Mouse (Mus musculus): ENCODE measurements at regions not wholly inside any gene's neighbourhood (a gene's known extent, or its start where the extent isn't known, plus 50 kb on each side); places are given as distances from the start of the nearest gene placed in this dataset.

DNA sequence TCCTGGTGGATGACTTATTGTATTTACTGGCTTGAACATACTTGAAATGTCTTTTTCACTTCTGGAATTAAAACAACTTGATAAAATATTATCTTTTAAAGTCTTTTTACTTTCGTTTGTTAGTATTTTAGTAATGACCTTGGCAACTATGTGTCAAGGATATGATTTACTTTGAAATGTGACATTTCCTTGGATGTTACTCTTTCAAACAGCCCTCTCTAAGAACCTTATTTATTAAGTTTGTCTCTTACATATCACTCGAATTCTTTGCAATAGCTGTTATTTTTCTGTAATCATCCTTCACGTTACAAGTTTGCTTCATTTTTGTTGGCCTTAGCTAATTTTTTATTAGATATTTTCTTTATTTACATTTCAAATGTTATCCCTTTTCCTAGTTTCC, 469.8 kb downstream of the Eepd1 start:
- DNase-seq (ENCODE audit: inconsistent ontology term) = no peak

DNA sequence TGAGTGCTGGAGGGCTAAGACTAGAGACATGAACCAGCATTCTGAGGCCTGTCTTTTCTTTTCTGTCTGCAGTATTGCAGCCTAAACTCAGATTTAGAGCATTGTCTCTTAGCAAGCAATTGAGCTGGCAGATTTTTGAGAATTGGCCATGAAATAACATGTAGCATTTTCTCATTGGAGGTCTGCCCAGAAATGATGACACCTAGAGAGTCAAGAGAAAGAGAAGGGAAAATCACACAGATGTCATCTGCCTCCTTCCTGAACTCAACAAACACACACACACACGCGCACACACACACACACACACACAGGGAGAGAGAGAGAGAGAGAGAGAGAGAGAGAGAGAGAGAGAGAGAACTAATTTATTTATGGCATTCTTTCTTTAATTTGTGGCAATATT, 477.7 kb downstream of the Eepd1 start:
- DNase-seq (ENCODE audit: inconsistent ontology term) = peak; percentile 12

DNA sequence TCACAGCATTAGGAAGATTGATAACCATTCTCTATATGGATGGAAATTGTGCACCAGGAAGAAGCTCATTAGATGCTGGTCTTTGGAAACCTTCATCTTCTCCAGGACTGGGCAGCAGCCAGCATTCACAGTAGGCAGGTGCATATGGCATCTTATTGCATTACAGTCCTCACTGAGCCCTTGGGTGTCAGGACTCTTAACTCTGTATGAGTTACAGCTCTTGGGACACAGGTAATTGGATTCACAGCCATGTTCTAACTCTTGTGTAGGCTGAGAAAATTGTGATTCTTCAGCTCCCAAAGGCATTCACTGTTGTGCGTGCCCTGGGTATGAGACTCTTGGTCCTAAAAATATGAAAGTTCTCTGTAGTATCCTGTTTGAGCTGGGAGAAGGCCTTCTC, 504.1 kb downstream of the Eepd1 start:
- DNase-seq (ENCODE audit: inconsistent ontology term) = no peak

DNA sequence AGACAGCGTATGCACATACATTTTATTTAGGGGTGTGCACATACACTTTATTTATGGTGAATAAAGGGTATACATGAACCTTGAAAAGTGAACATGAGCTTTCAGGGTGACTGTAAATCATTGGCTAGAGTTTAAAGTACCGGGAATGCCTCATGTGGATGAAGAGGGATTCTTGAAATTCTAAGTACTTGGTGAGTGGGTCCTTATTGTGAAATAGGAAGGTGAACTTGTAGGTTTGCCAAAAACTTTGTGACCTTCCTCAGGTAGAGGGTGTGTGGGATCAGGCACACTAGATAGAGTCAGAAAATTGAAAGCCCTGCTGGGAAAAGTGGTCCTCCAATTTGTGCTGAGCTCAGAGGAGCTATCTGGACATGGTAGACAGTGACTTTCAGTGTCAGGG, 504.6 kb downstream of the Eepd1 start:
- DNase-seq (ENCODE audit: inconsistent ontology term) = no peak

DNA sequence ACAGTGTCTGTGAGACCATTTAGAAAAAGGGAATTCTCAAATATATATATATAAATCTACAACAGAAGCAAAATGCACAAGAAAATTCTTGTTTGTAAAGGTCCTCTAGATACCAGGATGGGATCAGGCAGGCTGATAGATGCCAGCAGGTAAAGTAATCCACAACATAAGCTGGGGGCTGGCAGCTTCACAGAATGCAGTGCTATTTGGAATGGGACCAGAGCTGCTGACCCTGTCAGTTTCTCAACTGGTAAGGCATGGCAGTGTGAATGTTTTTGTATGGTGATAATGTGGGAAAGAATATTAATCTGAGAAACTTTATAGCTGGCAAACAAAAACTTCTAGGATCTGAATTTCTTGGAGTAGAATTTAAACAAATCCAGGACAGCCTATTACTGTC, 520.5 kb downstream of the Eepd1 start:
- DNase-seq (ENCODE audit: inconsistent ontology term) = no peak
